Mouse (Mus musculus) heart, adult 2 months (tissue): ENCODE data around the gene Laptm5.

Source experiments
- CTCF ChIP-seq: fragments of 200-600 bp; IDR thresholded peaks from 2 replicates; pipeline ENCODE4 v1.8.1; 2022; ENCODE audit warnings: antibody characterized with exemption, mild to moderate bottlenecking, moderate library complexity
- POLR2A ChIP-seq: fragments of 200-500 bp; IDR thresholded peaks from 2 replicates; pipeline ENCODE4 v1.6.1; 2011; ENCODE audit warnings: mild to moderate bottlenecking, low read depth, low read length, control low read depth; ENCODE audit not compliant: insufficient read depth

- TF ChIP-seq POLR2A (no peak), CTCF (no peak)
Observed at GRCm38 (mm10) chr4:130890511-130890840, 22.4 kb upstream of the Laptm5 start.
